Mouse (Mus musculus) E14TG2a.4 (cell line): Measurements from ENCODE around the gene Glipr1l3.
"Not testable (repeated sequence)": the region's sequence is repeated elsewhere in the genome, so short reads cannot be mapped to it uniquely, and the experiment has no call there.

Source experiments
- H3K27me3 ChIP-seq: 2 replicates; pipeline ENCODE4 v1.6.1; 2014; ENCODE audit warnings: low read length, control low read depth; ENCODE audit not compliant: insufficient read depth
- H3K36me3 ChIP-seq: 2 replicates; pipeline ENCODE4 v1.6.1; 2014; ENCODE audit warnings: low read length, control low read depth; ENCODE audit not compliant: insufficient read depth
- H3K4me1 ChIP-seq: replicated peaks from 2 replicates; pipeline ENCODE4 v1.6.1; 2014; ENCODE audit warnings: low read depth, low read length, control low read depth
- H3K4me3 ChIP-seq: replicated peaks from 2 replicates; pipeline ENCODE4 v1.5.1; 2014; ENCODE audit warnings: mild to moderate bottlenecking, low read length
- H3K9me3 ChIP-seq: 2 replicates; pipeline ENCODE4 v1.6.1; 2014; ENCODE audit warnings: low read length, control low read depth
- CTCF ChIP-seq: conservative IDR thresholded peaks from 2 replicates; pipeline ENCODE4 v1.5.1; 2014; ENCODE audit warnings: low read length
- NANOG ChIP-seq: IDR thresholded peaks from 2 replicates; pipeline ENCODE4 v1.6.1; 2014; ENCODE audit warnings: borderline replicate concordance, low read length, mixed read lengths
- POU5F1 ChIP-seq: IDR thresholded peaks from 2 replicates; pipeline ENCODE4 v1.6.1; 2014; ENCODE audit warnings: low read length, borderline replicate concordance

Glipr1l3 gene

GRCm38 (mm10) chr10:112110401-112110800 lies 49.7 kb downstream of the Glipr1l3 start:
- no peaks in the 10 kb centered on the region for H3K27me3 ChIP-seq
- H3K9me3 ChIP-seq = no peaks in the 10 kb centered on the region
- no peaks in the 10 kb centered on the region for H3K36me3 ChIP-seq
- H3K4me1 ChIP-seq = no peaks in the 10 kb centered on the region
- no peak overlapping the region for H3K4me3 ChIP-seq
- TF ChIP-seq CTCF (no peak), POU5F1 (no peak), NANOG (no peak)

GRCm38 (mm10) chr10:112105785-112106184 lies 54.3 kb downstream of the Glipr1l3 start:
- not testable (repeated sequence) for H3K36me3 ChIP-seq, H3K4me1 ChIP-seq, H3K27me3 ChIP-seq, H3K4me3 ChIP-seq
- H3K9me3 ChIP-seq = peaks cover 17% of the 10 kb centered on the region
- peak; percentile 77 for TF ChIP-seq CTCF
